Mouse (Mus musculus) midbrain, embryonic 10.5 days (tissue): ENCODE results near the gene Vmn2r113. TPM values are rescaled to one million over a fixed set of nuclear protein-coding genes. Genes with fewer than 3 reads are reported as not detected.
"Not testable (repeated sequence)": the region's sequence is repeated elsewhere in the genome, so short reads cannot be mapped to it uniquely, and the experiment has no call there.

Experiments used
- DNase-seq: peaks from one replicate; pipeline ENCODE4 v3.0.0-alpha.2; 2017; ENCODE audit warnings: low spot score
- H3K27ac ChIP-seq: fragments of 300-500 bp; sonication (generic); replicated peaks from 2 replicates; pipeline ENCODE4 v1.5.1; 2016; ENCODE audit warnings: mild to moderate bottlenecking
- H3K27me3 ChIP-seq: fragments of 300-500 bp; sonication (generic); 2 replicates; pipeline ENCODE4 v1.6.1; 2016; ENCODE audit warnings: low read depth, mild to moderate bottlenecking; ENCODE audit not compliant: poor library complexity, severe bottlenecking
- H3K36me3 ChIP-seq: fragments of 300-500 bp; sonication (generic); 2 replicates; pipeline ENCODE4 v1.6.1; 2016; ENCODE audit warnings: mild to moderate bottlenecking, moderate library complexity
- H3K4me1 ChIP-seq: fragments of 300-500 bp; sonication (generic); 2 replicates; pipeline ENCODE4 v1.6.1; 2016
- H3K4me3 ChIP-seq: fragments of 300-500 bp; sonication (generic); 2 replicates; pipeline ENCODE4 v1.5.1; 2016; ENCODE audit warnings: mild to moderate bottlenecking, moderate library complexity
- H3K9me3 ChIP-seq: fragments of 300-500 bp; sonication (generic); replicated peaks from 2 replicates; pipeline ENCODE4 v1.6.1; 2016; ENCODE audit warnings: mild to moderate bottlenecking
- WGBS: fragments of 180-500 bp; shearing (Covaris S2); methylation state at CpG from one replicate; pipeline ENCODE4 v1.1.7; 2016; 5-methylcytosine and 5-hydroxymethylcytosine counted together
- polyA plus RNA-seq: library from polyadenylated mRNA; unstranded; fragments of >200 nt; fragmentation: Nextera tagmentation; extraction: Ambion mirVana; gene quantifications from 2 replicates; pipeline ENCODE4 v1.2.1, GENCODE M21; 2016

Vmn2r113 gene
- polyA plus RNA-seq, result not detected in 2 replicates

DNA sequence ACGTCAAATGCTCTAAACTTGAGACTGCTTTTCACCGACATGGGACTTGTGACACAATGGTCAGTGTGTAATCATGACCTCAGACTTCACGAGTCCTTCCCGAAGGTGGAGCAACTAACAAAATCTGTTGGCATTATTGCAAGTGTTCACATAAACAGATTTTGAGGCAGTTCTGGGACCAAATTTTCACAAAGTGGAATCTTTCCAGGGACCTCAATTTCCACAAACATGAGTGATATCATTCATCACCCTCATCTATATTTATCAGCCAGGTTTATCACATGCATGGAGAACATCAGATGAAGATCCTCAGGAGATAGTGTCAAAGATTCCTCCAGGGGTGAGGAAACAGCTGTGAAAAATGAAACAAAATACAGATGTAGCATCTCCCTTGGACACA is at the start of gene Vmn2r113:
Gene Vmn2r113, plus strand, starts transcription at position 301 of the 400 bp plus-strand sequence.
- not testable (repeated sequence) for H3K4me3 ChIP-seq, H3K27me3 ChIP-seq, H3K36me3 ChIP-seq, H3K4me1 ChIP-seq, H3K9me3 ChIP-seq, DNase-seq, H3K27ac ChIP-seq
- WGBS, result no CpG with 5 or more reads among the region's 4 CpGs

Other genes with a start within 250 kb of the Vmn2r113 start
- gene Zfp945, start 75.8 kb upstream of the Vmn2r113 start, polyA plus RNA-seq, result 17.1 and 20.7 TPM in 2 replicates
- not detected in 2 replicates for gene Vmn2r-ps130, start 118.2 kb downstream of the Vmn2r113 start, polyA plus RNA-seq